Mouse (Mus musculus) gastrocnemius, postnatal 25 days (tissue): ENCODE measurements around the gene Camk1. TPM values are rescaled to one million over a fixed set of nuclear protein-coding genes. Genes with fewer than 3 reads are reported as not detected.

Source experiments
- DNase-seq: peaks from one replicate; pipeline ENCODE4 v3.0.0; 2022
- long read RNA-seq, 2 experiments: library from polyadenylated mRNA; stranded (forward); transcript quantifications; one replicate each; pipeline ENCODE4 v2.0.0; 2021
- total RNA-seq, 2 experiments: library from RNA; stranded (reverse); gene quantifications; 1 replicate in 1 of 2; 2 replicates in 1 of 2; pipeline ENCODE4 v1.2.3; 2021

Gene Camk1
- total RNA-seq, result 10 to 100 TPM; 29.7 to 36.4 TPM
- long read RNA-seq, experiment 1, transcript Camk1-201 (12 exons, 1,496 nt), result major isoform, 84 of 91 reads
- long read RNA-seq, experiment 1, partial matches to known transcripts, result 4 of 91 reads
- long read RNA-seq, experiment 1, other reads (novel, unspliced or antisense), result 2 of 91 reads
- long read RNA-seq, experiment 2, transcript Camk1-201 (12 exons, 1,496 nt), result major isoform, 72 of 80 reads
- long read RNA-seq, experiment 2, partial matches to known transcripts, result 3 of 80 reads
- long read RNA-seq, experiment 2, other reads (novel, unspliced or antisense), result 4 of 80 reads

DNA sequence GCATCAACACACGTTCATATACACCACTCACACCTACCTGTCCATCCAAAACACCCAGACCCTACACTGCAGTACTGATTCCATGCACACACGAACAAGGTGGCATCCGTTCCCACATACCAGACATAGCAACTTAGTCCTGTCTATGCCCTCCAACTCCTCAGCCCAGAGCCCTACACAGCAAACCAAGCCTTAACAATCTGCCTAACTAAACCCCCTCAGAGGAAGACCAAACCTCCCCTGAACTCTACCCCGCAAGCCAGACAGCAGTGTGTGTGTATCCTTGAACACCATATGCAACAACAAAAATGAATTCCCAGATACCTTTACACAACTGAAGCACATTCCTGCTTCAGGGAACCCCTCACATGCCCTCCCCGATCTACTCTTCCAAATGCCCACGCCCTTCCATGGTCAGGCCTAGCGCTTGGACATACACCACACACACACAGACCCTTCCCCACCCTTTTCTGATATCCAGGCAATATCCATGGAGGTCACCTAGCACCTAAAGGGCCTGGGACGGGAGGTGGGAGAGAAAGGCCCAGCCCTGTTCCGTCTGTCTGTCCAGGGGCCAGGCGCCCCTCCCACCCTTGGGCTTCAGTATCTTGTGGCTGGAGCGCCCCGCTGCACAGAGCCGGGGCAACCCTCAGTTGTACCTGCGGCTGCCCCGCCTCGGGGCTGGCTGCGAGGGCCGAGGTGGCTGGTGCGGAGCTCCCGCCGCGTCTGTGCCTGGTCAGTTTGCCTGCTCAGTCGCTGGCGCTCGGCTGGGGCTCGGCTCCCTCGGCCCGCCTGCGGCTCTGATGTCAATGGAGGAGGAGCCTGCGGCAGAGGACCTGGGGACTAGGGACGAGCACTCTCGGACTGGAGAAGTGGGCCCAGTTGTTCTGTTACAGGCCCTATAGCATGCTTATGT, at the start of gene Camk1:
Gene Camk1, minus strand, starts transcription at position 808 of the 916 bp plus-strand sequence.
- DNase-seq, result peak; percentile 87

DNA sequence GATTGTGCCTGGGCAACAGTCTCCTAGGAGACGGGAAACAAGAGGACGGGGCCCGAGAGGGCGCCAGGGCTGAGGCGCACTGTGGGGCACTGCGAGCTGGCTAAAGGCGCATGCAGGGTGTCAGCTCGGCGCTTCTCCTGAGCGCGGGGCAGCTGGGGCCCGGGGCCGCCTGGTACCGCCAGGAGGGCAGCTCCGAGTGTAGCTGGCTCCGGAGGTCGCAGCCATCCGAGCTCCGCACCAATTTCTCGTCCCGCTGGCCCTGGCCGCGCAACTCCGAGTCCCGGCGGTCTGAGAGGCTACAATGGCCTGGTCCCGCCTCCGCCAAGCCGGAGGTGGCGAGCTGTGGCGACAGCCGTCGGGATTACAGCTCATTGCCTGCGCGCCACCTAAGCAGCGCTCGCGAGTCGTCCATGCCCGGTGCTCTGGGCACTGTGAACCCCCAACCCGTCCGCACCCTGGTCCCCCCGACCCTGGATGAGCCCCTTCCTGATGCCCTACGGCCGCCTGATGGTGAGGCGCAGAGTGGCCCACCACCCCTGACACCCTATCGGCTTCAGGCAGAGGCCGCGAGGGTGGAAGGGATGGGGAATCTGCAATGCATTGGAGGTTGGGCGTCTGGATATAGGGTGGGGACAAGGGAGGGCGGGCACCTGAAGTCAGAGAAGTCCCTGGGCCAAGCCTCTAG, 48.7 kb upstream of the Camk1 start:
- peak; percentile 27 for DNase-seq

DNA sequence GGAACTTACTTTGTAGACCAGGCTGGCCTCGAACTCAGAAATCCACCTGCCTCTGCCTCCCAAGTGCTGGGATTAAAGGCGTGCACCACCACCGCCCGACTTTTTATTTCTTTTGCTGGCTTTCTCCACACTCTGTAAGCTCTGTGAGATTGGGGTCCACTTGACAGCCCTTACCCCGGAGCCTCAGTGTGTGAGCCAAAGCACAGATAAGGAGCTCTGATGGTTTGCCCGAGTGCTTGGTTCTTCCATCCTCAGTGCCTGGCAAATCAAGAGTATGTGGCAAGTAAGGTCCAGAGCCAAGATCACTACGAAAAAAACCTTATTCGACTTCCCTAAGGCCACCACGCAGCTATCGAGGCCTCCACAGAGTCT, 48.2 kb upstream of the Camk1 start:
- DNase-seq, result no peak

DNA sequence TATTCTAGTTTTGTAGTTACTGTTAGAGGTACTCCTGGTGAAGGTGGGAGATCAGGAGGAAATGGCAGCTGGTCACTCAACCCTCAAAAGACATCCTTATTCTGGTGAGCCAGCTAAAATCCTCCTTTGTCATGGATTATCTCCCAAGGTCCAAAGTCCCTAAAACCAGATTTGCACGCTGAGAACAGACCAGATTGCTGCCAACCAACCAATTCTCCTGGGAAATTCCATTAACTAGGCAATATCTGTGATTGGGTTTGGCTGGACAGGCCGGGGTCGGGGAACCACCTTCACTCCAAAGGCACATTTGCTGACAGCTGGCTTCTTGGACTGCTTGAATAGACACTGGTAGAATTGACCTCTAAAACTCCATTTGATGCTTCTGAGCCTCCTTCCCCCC, 46.9 kb upstream of the Camk1 start:
- DNase-seq, result no peak

DNA sequence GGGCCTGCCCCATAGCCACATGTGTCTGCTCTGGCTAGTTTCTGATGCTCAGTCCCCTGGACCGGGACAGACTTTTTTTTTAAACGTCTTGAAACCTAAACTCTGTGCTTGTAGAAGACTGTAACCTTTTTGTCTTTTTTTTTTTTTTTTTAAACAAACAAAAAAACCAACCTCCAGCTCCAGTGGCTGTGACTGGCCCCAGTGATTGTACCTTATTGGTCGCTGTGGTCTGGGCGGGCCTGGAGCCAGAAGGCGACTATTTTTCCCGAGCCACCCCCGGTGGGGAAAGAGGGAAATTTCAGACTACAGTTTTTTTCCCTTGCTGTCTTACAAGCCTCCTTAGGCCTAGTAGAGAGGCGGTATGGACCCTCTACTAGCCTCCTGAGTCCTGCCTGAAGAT, 45.2 kb upstream of the Camk1 start, which contains the start of gene Ttll3:
Gene Ttll3, plus strand, starts transcription at position 301 of the 400 bp plus-strand sequence.
- DNase-seq, result no peak

DNA sequence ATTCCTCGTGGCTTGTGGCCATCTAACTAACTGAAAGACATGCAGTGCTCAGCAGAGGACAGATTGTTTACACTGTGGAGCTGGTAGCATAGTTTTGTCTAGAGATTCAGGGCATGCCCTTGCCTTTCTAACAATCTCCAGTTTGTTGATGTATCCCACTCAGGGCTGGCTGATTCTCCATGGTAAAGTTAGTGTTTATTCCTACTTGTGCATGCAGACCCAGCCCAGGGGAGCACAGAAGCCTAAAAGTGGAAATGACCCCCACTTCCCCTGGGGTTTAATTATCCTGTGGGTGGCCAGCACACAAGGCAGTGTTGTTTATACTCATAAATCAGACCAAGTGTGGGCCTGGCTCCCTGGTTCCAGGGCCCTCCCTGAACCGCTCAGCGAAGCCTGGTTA, 42.2 kb upstream of the Camk1 start:
- DNase-seq, result no peak

DNA sequence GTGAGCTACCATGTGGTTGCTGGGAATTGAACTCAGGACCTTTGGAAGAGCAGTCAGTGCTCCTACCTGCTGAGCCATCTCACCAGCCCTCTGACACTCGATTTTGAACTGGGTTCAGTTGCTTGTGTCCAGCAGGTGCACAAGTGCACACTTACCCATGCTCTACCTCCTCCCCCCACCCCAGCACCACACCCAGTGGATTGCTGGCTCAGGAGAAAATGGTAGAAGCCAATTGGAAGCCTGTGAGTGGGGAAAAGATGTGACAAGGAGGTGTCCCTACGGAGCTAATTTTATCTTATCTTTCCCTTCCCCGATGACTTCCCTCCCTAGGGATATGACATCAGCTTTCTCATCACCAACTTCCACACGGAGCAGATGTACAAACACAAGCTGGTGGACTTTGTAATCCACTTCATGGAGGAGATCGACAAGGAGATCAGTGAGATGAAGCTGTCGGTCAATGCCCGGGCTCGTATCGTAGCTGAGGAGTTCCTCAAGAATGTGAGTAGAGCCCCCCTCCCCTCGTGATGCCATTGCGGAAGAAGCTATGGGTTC, 41.5 kb upstream of the Camk1 start:
- no peak for DNase-seq

DNA sequence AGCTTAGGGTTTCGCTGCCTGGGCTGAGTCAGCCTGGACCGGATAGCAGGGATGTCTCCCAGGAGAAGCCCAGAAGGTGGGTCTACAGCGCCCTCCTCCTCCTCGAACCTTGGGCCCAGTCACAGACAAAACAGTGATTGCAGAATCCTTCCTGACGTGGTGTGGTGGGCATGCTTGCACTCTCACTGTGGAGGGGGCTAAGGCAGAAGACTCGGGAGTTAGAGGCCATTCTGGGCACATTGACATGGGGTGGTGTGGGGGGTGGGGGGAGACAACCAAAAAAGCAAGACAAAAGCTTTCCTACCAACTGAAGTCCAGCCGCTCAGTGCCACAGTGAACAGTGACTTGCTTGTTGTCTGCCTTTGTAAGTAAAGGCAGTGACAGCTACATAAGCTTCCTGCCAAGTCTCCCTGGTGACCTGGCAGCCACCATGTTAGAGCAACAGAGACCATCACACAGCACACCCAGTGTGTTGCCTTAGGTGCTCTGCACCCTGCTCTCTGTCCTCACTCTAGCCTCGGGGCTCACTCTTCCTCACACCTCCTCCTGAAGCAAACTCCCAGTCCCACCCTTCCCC, 40.7 kb upstream of the Camk1 start:
- DNase-seq, result no peak

DNA sequence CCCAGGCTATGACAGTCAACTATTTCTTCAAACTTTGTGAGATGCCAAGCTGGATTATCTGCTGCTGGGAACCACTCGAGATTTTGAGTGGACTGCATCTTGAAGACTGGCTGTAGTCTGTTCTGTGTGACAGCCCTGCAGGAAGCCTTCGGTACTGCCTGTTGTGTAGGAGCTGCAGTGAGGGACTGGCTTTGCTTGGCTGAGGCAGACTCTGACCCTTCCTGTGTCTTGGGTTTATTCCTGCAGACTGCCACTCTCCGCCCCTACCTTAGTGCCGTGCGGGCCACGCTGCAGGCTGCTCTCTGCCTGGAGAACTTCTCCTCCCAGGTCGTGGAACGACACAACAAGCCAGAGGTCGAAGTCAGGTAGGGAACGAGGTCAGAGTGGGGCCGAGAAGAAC, 36.7 kb upstream of the Camk1 start:
- DNase-seq, result no peak

DNA sequence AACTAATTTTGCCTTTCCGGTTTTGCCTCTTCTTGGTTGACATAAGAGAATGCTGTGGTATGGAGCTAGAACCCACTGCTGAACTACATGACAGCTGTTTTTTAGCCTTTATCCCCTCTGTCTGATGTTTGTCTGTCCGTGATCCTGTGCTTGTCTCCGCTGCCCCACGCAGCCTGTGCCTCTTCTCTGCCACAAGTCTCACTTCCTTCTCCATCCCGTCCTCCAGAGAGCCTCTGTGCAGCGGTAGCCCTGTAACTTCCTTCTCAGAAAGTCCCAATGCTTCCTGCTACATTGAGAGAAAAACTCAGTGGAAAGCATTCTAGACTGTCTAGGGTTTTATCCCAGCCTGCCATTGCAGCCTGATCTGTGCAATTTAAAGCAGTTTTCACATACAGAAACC, 35.5 kb upstream of the Camk1 start:
- no peak for DNase-seq

DNA sequence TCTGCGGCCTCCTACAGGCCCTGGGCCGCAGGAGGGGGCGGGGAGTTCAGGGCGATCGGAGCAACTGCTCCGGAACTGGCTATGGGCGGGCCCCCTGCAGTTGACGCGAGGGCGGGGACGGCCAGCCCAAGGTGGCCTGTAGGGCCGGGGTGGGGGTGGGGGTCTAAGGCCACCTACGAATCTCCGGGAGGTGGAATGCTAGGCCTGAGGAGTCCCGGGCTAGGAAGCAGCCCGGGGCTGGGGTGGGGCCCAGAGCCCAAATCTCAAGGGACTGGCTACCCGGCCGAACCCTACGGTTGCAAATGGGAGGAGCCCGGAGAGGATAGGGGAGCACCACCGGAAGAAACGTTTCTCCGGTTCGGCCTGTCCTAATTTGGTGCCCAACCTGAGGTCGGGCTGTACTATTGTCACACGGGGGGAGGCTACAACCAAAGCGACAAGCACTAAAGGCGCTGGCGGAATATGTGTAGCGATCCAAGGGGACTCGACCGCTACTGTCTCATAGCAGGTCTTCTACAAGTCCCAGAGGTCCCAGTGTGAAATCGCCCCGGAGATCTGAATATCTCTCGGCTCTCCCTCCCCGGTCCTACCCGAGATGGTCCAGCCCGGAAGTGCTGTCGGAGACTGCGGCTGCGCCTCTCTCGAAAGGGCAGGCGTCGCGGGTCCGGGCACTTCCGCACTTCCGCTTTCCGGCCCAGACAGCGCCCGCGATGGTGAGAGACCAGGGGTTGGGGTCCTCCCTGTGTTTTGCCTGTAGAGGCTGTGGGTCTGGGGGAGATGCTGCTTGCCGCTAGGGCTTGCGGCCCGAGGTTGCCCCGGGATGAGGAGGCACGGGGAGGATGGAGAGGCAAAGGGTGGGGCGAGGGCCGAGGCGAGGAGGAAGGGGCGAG, 34.0 kb upstream of the Camk1 start, which contains the start of the genes Tada3 and Arpc4:
Gene Tada3, minus strand, starts transcription at position 388 of the 890 bp plus-strand sequence.
Gene Arpc4, plus strand, starts transcription at position 620 of the 890 bp plus-strand sequence.
- peak; percentile 91 for DNase-seq

DNA sequence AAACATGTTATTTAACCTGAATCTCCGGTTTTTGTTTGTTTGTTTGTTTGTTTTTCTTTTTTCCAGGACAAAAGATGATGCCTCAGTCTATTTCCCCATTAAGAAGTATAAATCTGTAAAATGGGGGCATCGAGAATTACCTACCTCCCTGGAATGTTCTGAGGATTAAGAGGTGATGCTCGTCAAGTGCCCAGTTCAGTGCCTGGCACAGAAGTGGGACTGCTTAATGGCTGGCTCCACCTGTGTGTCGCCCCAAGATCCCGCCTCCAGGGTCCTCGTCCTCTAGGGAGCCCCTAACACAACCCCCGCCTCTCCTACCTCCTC, 33.4 kb upstream of the Camk1 start:
- no peak for DNase-seq

DNA sequence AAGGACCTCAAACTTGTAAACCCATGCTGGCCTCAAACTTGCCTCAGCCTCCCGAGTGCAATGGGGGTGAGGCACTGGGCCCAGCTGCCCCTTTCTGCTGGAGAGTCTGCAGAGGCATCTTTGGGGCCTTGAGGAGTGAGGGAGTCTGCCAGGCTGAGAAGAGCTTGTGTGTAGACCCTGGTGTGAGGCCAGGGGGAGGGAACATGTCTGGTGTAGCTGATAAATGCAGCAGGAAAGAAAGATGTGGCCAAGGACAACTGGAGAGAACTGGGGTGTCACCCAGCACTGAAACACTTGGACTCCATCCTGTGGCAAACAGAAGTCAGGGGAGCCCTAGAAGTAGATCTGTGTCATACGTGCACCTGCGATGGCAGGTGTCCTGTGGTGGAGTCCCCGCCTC, 29.7 kb upstream of the Camk1 start:
- no peak for DNase-seq

DNA sequence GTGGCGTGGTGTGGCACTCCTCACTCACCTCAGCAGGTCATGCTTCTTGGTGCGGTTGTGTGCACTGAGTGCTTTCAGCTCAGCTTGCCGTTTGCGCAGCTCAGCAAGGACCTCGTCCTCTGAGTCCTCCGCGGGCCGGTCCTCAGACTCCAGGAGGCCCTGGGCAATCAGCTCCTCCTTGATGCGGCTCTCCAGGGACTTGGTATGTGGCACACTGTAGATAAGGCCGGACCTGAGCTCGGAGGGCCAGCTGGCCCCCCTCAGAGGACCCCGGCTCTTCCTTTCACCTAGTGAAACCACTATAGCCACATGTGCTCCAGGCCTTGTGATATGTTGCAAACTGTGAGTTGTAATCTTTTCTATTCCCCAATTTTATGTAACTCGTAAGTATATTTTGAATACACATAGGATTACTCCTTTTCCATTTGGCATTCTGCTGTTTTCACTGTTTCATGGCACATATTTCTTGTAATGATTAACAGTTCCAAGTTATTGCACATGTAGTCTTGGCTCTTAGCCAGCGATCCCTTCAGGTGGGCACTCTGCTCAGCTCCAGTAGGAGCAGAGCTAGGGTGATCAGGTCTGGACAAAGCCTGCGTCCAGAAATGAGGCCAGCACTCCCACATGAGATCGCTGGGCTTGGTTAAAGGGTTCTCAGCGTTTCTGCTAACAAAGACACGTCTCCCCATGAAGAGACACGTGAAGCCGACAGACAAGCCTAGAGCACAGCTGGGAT, 26.6 kb upstream of the Camk1 start:
- no peak for DNase-seq

DNA sequence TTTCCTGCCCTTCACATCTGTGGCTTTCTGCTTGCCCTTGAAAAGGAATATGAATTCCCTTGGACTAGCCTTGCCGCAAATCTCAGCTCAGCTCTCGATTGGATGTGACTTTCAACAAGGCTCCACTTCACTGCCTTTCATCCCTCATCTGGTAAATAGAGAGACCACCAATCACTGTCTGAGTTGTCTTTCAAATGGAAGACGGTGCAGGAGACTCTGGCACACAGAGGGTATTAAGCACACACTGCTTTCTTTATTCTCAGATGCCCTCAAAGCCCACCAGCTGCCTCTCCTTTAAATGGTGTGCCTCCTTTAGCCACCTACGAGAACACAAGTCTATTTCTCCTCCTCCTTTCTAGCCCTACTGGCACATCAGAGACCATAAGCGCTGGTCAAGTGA, 24.8 kb upstream of the Camk1 start:
- no peak for DNase-seq

DNA sequence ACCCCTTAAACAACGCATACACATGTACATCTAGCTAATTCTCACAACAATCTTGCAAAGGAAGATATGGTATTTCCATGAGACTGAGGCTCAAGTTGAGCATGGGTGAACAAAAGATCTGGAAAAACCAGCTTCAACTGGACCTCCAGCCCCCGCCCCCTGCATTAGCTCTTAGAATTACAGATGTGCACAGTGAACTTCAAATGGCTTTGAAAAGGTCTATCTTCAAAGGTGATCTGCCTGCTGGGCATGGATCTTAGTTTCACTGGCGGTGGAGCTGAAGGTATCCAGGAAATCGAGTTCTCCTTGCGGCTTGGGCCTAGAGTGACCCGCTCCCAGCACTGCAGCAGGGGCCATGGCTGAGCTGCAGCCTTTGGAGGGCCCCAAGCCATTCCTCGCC, 24.3 kb upstream of the Camk1 start:
- DNase-seq, result no peak

DNA sequence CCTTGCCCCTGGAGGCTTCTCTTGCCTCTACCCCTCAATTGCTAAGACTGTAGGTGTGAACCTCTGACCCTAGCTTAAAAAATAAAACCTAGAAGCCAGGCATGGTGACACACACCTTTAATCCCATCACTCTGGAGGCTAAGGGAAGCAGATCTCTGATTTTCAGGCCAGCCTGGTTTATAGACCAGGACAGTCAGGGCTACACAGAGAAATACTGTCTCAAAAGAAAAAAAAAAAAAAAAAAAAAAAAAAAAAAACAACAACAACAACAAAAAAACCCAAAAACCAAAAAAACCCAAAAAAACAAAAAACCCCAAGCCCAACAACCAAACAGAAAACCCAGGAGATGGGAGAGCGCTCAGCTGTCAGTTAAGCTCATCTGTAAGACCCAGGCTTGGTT, 23.8 kb upstream of the Camk1 start:
- DNase-seq, result no peak

DNA sequence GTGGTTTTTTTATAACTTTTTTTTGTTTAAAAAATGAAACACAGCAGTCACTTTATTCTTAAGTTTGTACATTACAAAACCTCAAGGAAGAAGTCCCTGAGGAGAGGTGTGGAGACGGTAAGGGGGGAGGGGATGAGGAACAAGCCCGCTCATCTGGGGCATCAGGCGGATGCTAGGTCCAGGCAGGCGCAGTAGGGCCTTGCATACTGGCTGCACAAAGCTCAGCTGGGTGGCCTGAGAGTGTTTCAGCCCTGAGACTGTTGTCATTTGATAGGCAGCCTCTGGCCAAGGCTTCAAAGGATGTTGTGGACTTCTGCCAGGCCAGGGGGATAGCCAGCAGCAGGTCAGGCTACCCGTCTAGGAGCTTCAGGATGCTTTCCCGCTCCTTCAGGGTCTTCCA, 22.9 kb upstream of the Camk1 start:
- no peak for DNase-seq

DNA sequence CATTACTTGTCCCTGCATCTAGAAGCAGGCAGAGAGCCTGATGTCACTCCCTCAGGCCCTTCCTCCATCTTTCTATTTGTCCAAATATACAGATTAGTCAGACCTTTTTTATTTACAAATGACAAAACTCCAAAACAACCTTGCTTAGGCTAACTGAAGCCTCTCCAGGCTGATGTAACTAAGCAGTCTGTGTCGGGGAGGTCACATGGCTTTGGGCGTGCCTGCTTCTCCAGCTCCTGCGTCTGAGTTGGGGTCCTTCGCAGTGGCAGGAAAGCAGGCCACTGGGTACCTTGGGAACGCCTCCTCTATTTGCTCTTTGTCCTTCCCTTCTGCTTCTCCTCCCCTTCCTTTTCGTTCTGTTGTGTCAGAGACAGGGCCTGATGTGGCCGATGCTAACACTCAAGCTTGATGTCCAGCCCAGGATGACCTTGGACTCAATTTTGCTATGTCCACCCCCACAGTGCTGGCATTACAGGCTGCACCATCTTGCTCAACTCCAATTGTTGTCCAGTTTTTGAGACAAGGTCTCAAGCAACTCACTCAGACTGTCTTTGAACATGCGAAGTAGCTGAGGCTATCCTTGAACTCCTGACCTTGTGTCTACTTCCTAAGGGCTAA, 20.8 kb upstream of the Camk1 start:
- no peak for DNase-seq

DNA sequence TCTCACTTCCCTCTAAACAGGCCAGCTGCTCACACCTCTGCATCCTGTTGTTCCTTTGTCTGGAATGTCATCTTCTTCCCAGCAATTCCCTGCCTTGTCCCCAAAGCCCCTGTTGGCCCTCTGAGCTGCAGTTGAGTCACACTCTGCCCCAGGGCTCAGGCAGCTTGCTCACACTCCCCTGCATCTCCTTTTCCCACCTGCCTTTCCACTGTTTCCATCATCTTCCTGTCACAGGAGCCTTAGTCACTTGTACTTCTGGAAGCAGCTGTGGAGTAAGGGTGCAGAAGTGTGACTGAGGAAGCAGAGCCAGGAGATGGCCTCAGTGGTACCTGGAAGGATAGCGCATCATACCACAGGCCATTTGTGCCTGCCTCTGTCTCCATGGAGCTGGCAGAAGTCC, 18.5 kb upstream of the Camk1 start:
- no peak for DNase-seq
